ENCODE assay signal across 25 mouse cellular contexts in genomic region chr17:83344226-83344625, GRCm38 (mm10). TPM values are rescaled to one million over a fixed set of nuclear protein-coding genes. Genes with fewer than 3 reads are reported as not detected.
DNase-seq lines count a peak whose midpoint lies in the region; ATAC-seq and TF ChIP-seq lines count a peak whose summit lies in the region.
"Had no signal": no experiment of that assay in that cellular context is flagged by ENCODE, and none has a peak within 500 bp of the region (broad histone marks: within the 10 kb centered on the region; RNA-seq: fewer than 3 reads in every experiment).

No protein-coding gene starts in this region.

- DNase-seq in intestine, embryonic 14.5 days (ENCODE audit: low spot score) = peak; percentile 12
- peak; percentile 80 for DNase-seq in fat pad, adult 2 months (ENCODE audit: extremely low read depth, low read depth, low spot score)
- DNase-seq in right cerebral cortex, adult 18-20 months = no peak
- DNase-seq: adrenal gland, adult 8-10 months; adrenal gland, postnatal 14 days; adrenal gland, postnatal 36 days; B cell, adult 2 months; cerebellum, adult 11-12 months; cerebellum, adult 2 months; cerebellum, adult 9-10 months; cerebellum, postnatal 10 days; cerebellum, postnatal 25 days; forebrain, postnatal 0 days had no signal

- H3K9ac ChIP-seq in intestine, embryonic 14.5 days (ENCODE audit: low read length) = no peak overlapping the region
- no peak overlapping the region for H3K9ac ChIP-seq in intestine, postnatal 0 days (ENCODE audit: low read depth, low read length)
- H3K9ac ChIP-seq: embryonic facial prominence, embryonic 12.5 days; forebrain, embryonic 13.5 days; forebrain, embryonic 15.5 days; forebrain, postnatal 0 days had no signal

- 80% methylated on average over 7 of the region's 7 CpGs for WGBS in intestine, embryonic 14.5 days
- WGBS in intestine, postnatal 0 days = 73% methylated on average over 7 of the region's 7 CpGs

- no peak overlapping the region for H3K27ac ChIP-seq in intestine, embryonic 14.5 days (ENCODE audit: low read depth)
- no peak overlapping the region for H3K27ac ChIP-seq in intestine, postnatal 0 days (ENCODE audit: low read depth, low read length)
- H3K27ac ChIP-seq: embryonic facial prominence, embryonic 10.5 days; embryonic facial prominence, embryonic 12.5 days; forebrain, embryonic 10.5 days; forebrain, embryonic 13.5 days; forebrain, embryonic 15.5 days had no signal

- H3K4me1 ChIP-seq in intestine, embryonic 14.5 days (replicated peaks; ENCODE audit: control insufficient read depth, insufficient read depth, low read length) = peaks cover 8% of the 10 kb centered on the region; the same call in 1 of the 2 replicates
- 0 out of 2 replicates have a peak, but pooled peaks cover 6% of the 10 kb centered on the region for H3K4me1 ChIP-seq in intestine, postnatal 0 days (replicated peaks; ENCODE audit: control insufficient read depth, insufficient read depth, low read length)
- H3K4me1 ChIP-seq: forebrain, embryonic 13.5 days; forebrain, embryonic 15.5 days had no signal

- no peaks in the 10 kb centered on the region for H3K27me3 ChIP-seq in intestine, embryonic 14.5 days (replicated peaks; ENCODE audit: control insufficient read depth, insufficient read depth, low read length)
- no peaks in the 10 kb centered on the region for H3K27me3 ChIP-seq in intestine, postnatal 0 days (replicated peaks; ENCODE audit: control insufficient read depth, insufficient read depth, low read length)
- H3K27me3 ChIP-seq: CH12.LX; embryonic facial prominence, embryonic 12.5 days; forebrain, embryonic 13.5 days; forebrain, embryonic 15.5 days; Patski had no signal

- TF ChIP-seq CTCF in intestine, postnatal 0 days (IDR thresholded peaks at IDR 0.05; ENCODE audit: low read depth) = no peak

- H3K4me2 ChIP-seq in intestine, embryonic 14.5 days (ENCODE audit: low read length) = no peak overlapping the region
- no peak overlapping the region for H3K4me2 ChIP-seq in intestine, postnatal 0 days (replicated peaks; ENCODE audit: low read depth)
- H3K4me2 ChIP-seq: embryonic facial prominence, embryonic 12.5 days; forebrain, embryonic 13.5 days; forebrain, embryonic 15.5 days had no signal

- H3K9me3 ChIP-seq in intestine, embryonic 14.5 days (ENCODE audit: control insufficient read depth, low read length) = no peaks in the 10 kb centered on the region
- no peaks in the 10 kb centered on the region for H3K9me3 ChIP-seq in intestine, postnatal 0 days (ENCODE audit: control insufficient read depth)
- H3K9me3 ChIP-seq: embryonic facial prominence, embryonic 10.5 days; embryonic facial prominence, embryonic 12.5 days; forebrain, embryonic 15.5 days had no signal

- H3K36me3 ChIP-seq in intestine, embryonic 14.5 days (ENCODE audit: control insufficient read depth, insufficient read depth, low read length) = no peaks in the 10 kb centered on the region
- no peaks in the 10 kb centered on the region for H3K36me3 ChIP-seq in intestine, postnatal 0 days (ENCODE audit: control insufficient read depth, insufficient read depth)
- H3K36me3 ChIP-seq: embryonic facial prominence, embryonic 10.5 days; embryonic facial prominence, embryonic 12.5 days; forebrain, embryonic 10.5 days; forebrain, embryonic 15.5 days; G1E had no signal

- no peak for ATAC-seq in intestine, embryonic 14.5 days (replicated peaks; ENCODE audit: low FRiP score, low TSS enrichment, low read depth)
- ATAC-seq in intestine, postnatal 0 days = no peak
- peak; percentile 20; the same call in 1 of the 2 replicates for ATAC-seq in granulocyte monocyte progenitor cell, adult 5-6 weeks (replicated peaks; ENCODE audit: poor library complexity, severe bottlenecking)
- ATAC-seq: activated CD4-positive, CD25-positive, alpha-beta regulatory T cell, adult 4 months; CD4-positive, CD25-positive, alpha-beta regulatory T cell, adult 4 months; forebrain, embryonic 13.5 days; forebrain, embryonic 15.5 days; forebrain, postnatal 0 days; Patski had no signal

- H3K4me3 ChIP-seq in intestine, embryonic 14.5 days (ENCODE audit: low read depth, low read length) = no peak overlapping the region
- H3K4me3 ChIP-seq in intestine, postnatal 0 days (ENCODE audit: low read depth, low read length) = no peak overlapping the region
- H3K4me3 ChIP-seq: embryonic facial prominence, embryonic 10.5 days; embryonic facial prominence, embryonic 12.5 days; forebrain, embryonic 10.5 days; forebrain, embryonic 13.5 days; forebrain, embryonic 15.5 days had no signal

RNA-seq across cellular contexts. Expression of gene Eml4, which starts 6.5 kb away (rescaled TPM):
- 52.5 and 52.9 TPM in 2 replicates for polyA plus RNA-seq in intestine, embryonic 14.5 days (2014; fragmentation: Nextera tagmentation; extraction: Ambion mirVana)
- polyA plus RNA-seq in intestine, postnatal 0 days (2015; fragmentation: Nextera tagmentation; extraction: Ambion mirVana) = 13.2 and 15.0 TPM in 2 replicates
- total RNA-seq in granulocyte monocyte progenitor cell, adult 5-6 weeks (2014; fragmentation: Nextera tagmentation) = 33.7 and 42.4 TPM in 2 replicates
- total RNA-seq in granulocyte monocyte progenitor cell, adult 5-6 weeks (2017) = 82.3 and 87.2 TPM in 2 replicates
